Mouse (Mus musculus) yolk sac, embryonic 10.5 days (tissue): ENCODE data around the gene Nup107.
"Not testable (repeated sequence)": the region's sequence is repeated elsewhere in the genome, so short reads cannot be mapped to it uniquely, and the experiment has no call there.

Experiments
- DNase-seq: peaks from one replicate; pipeline ENCODE4 v3.0.0-alpha.2; 2017; ENCODE audit warnings: low spot score

The Nup107 gene

DNA sequence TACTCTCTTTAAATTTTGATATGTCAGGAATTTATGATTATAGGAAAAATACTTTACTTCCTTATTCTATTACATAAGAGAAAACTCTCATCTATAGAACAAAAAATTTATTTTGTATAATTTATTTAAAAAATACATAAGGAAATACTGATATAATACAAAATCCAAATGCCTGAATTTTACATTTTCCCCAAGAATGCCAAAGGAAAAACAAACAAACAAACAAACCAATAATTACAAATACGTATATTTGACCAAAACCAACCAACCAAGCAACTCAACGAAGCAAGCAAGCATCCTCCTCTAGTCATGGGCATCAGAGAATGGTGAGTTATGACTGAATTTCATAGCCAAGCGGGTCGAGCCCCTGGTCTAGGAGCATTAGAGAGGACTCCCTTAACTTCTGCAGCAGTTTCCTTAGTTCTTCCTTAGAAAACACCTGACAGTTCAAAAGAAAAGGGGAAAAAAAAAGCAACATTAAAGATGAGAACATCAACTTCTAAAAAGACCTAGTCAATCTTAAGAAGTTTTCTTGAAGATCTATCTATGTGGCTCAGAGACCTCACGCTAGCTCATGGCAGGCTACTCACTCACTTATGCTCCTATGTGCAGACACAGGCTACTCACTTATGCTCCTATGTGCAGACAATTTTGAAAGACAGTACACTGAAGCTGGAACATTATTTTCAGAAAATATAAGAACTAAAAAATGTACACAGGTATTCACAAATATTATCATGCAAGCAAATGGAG is 41.8 kb downstream of the Nup107 start:
- DNase-seq: no peak

DNA sequence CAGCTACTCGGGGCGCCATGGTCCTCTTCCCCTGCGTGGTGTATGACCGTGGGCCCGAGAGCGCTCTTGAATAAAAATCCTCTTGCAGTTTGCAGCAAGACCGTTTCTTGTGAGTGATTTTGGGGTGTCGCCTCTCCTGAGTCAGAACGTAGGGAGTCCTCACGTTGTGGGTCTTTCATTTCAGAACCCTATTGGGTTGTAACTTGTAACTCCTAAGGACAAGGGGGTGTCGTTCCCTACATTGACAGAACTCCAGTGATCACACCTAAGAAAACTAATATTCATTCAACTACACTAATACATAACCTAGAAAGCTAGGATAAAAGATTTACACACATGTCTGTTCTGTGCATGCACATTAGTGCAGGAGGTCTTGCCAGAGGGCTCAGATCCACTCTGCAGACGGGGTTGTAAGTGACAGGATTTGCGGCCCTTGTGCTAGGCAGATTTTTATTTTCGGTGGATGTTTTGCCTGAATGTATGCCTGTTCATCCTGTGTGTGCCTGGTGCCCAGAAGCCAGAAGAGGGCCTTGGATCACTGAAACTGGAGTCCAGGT is 42.6 kb downstream of the Nup107 start:
- no peak for DNase-seq

DNA sequence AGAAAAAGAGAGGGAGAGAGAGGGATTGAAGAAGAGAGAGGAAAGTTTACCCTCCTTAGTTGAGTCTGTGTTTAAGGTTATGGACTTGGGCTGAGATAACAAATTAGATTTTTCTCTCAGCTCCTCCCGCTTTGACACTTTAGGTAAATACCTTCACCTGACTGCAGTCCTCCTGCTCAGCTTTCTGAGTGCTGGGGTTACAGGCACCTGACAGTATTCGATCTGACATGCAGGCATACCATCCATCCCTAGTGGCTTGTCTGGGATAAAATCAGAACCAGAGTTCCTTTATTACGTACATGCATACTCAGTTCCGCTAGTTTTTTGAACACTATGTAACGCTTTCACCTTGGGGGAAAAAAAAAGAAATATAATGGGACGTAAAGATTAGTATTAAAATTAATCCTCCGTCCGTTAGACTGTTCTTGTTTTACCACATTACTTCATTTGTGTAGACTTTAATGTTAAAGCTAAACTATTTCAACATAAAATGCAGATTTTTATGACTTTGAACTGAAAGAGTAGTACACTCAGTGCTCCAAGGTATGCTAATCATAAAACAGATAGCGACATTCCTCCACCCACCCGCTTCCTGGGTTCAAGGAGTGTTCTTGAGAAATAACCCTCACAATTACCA is 43.3 kb downstream of the Nup107 start:
- no peak for DNase-seq

DNA sequence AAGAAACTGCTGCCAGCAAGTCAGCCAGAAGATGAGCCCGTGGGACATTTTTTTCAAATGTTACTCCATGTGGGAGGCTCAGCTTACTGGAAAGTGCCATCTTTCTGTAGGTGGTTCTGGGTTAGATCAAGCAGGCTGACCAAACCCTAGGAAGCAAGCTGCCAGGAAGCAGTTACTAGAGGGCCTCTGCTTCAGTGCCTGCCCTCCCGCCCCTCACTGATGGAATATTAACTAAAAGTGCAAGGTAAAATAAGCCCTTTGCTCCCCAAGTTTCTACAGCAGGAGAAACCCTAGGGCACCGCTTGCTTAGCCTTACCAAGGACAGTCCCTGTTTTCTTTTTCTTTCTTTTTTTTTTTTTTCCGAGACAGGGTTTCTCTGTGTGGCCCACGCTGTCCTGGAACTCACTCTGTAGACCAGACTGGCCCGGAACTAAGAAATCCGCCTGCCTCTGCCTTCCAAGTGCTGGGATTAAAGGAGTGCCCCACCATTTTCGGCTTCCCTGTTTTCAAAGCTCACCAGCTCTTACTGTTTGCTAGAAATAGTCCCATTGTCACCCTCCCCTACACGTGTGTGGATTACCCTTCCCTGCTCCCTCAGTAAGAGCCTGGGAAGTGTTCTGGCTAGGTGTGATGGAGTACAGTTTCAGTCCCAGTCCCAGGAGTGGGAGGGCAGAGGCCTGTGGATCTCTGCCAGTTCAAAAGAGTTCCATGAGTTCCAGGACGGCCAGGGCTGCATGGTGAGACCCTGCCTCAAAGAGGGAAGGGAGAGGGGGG is 44.0 kb downstream of the Nup107 start:
- DNase-seq: no peak

DNA sequence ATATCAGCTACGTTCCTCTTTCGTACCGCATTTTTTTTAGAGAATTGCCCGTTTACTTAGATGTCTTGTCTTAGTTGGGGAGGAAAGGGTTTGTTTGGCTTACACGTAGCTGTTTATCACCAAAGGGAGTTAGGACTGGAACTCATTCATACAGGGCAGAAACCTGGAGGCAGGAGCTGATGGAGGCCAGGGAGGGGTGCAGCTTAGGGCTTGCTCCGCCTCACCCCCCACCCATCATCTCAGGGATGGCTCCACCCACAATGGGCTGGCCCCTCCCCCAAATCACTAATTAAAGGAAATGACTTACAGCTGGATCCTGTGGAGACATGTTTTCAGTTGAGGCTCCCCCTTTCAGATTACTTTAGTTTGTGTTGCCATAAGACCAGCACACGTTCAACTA is 44.8 kb downstream of the Nup107 start:
- no peak for DNase-seq

DNA sequence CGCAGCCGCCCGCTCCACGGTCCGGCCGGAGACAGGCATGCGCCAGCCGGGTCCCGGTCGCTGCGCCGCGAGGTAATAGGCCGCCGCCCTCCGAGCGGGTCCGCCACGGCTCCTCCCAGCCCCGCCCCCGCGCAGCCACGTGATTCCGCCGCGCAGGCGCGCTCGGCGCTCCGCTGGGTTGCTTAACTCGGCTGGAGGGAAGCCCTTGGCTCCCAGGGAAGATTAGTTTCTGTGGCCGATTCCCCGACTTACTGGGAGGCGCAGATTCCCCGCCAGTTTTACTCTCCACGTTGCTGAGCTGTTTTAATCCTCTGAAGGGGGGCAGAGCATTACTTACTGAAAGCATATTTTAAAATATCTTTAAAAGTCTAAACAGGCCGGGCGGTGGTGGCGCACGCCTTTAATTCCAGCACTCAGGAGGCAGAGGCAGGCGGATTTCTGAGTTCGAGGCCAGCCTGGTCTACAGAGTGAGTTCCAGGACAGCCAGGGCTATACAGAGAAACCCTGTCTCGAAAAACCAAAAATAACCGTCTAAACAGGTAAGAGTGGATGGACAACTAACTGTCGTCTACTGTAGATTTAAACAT is 46.1 kb downstream of the Nup107 start, which contains the start of gene Slc35e3:
TSS of gene Slc35e3 (minus strand) at position 69 of the 587 bp plus-strand sequence.
- DNase-seq: peak; percentile 92

DNA sequence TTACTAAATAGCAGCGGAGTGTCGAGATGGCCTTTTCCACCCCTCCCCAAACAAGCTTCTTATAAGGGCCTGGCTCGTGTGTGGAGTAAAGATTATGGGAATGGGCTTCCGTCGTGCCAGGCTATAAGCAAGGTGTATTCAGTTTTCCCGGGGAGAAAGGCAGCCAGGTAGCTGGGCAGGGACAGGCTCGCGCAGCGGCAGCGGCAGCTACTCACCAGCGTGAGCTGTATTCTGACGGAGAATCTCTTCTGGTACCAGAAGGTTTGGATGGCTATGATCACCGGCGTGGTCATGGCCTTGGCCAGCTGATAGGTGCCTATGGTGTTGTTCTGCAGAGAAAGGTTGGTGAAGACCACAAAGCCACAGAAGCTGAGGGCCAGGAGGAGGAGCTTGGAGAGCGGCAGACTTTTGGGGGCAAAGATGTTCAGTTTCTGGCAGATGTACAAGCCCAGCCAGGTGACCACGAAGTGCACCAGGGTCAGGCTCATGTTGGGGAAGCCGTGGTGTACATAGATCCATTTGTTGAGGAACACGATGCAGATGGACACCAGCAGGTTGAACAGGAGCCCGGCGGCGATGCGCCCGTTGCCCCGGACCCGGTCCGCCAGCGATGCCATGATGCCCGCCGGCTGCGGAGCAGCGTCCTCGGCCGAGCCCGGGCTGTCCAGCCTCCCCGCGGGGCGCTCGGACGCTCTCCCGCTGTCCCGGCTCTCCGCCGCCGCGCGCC is 46.8 kb downstream of the Nup107 start:
- DNase-seq: peak; percentile 35

DNA sequence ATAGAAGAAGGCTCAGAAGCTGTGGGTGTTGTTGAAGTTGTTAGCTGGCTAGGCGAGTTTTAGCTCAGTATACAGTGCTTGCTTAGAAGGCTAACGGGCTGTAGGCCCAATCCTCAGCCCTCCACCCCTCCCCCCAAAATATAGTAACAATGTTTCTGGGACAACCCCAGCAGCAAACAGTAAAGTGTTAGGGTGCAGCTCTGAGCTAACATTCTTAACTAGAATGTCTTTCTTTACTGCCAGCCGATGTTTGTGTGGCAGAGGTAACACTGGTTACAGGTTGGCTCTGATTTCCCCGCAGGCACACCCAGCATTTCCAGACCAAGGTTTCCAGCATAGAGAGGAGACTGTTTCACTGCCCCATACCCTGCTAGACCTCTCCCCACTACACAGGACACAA is 48.6 kb downstream of the Nup107 start:
- no peak for DNase-seq

DNA sequence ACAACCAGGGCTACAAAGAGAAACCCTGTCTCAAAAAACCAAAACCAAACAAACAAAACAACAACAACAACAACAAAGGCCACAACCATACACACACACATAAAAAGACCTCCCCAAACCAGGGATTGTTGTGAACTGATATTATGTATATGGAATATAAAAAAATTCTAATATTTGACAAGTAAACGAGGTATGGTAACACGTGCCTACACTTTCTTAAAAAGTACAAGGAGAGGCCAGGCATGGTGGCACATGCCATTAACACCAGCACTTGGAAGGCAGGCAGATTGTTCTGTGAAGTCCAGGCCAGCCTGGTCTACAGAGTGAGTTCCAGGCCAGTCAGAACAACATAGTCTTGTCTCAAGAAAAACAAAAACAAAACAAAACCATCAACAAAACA is 49.3 kb downstream of the Nup107 start:
- DNase-seq: no peak

DNA sequence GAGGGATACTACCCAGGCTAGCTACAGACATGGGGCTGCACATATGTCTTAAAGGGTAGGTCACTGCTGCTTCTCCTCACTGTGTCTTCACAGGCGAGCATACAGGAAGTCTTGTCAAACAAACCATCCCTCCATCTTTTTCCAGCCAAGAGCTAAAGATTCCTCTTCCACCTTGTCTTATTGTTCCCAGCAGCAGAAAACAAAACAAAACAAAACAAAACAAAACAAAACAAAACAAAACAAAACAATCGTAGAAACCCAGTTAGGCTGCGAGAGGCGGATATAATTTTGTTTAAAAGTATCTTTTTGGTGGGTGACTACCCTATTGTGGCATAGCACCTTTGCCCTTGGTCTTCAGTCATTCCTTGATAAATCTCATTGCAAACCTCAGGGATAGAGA is 49.9 kb downstream of the Nup107 start:
- no peak for DNase-seq

DNA sequence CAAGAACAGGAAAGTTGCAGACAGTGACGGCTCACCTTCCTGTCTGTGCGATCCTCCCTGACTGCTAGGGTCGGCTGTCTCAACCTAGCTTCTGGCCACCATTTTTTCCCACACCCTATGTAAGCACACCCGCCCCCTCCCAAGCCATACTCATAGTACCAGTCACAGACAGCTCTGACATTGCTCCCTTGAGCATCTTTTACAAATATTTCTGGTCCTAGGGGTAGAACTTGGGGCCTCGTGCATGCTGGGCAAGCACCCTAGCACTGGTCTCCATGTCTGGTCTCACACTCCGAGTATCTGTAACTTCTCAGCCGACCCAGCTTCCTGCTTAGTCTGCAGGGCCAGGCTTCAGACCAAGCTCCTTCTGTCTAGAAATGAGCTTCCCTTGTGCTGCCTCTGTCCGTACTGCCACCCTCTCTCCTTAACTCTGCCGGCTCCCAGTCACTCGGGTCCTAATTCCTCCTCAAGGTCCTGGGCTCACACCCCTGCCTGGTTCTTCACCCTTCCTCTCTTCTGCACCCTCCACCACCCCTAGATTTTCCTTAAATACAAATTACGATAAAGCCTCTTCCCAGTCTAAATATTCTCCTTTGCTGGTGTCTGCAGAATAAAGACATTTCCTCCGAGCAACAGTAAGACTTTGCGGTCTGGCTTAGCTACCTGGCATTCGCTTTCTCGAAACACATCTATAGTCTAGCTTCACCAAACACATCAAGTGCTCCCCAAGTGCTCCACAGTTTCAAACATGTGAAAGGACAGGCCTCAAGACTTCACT is 50.6 kb downstream of the Nup107 start:
- DNase-seq: no peak

DNA sequence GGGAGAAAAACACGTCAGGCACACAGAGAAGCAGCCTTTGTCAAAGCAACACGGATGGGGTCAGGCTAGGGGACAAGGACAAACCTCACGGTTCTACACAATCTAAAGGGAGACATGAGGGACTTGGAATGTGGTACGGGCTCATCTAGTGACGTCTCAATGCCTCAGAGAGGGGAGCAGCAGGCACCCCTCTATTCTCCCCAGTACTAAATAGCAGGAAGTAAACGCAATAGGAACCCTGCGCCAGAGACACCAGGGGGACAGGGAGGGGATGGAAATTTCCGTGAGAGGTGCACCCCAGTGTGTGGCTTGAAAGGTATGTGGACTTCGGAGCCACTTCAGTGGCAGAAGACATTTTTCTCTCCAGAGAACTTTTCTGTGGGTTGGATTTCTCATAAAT is 51.6 kb downstream of the Nup107 start:
- no peak for DNase-seq

DNA sequence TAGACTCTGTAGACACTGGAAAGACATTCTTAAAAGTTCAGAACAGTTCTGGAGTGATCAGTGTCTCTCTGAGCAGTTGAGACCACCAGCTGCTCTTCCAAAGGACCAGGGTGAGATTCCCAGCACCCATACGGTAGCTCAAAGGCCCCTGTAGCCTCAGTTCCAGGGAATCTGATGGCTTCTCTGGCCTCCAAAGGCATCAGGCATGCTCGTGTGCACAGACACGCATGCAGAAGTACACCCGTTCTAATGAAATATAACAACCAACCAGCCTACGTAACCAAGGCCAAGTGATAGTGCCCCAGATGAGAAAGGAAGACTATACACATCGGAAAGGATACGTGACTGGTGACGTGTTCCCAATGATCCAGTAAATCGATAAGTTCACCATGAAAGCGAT is 52.3 kb downstream of the Nup107 start:
- no peak for DNase-seq

DNA sequence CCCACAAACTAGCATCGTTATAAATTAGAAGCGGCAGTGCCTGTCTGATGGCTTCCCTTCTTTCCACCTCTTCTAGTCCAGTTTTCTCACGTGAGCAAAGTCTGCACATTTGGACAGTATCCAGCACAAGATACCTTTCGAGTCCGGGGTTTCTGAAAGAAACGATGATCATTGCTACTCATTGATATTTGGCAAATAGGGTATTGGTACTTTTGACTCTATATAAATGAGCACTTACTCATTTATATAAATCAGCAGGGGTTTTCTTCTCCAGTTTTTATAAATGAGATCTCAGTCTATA is 52.9 kb downstream of the Nup107 start:
- no peak for DNase-seq

DNA sequence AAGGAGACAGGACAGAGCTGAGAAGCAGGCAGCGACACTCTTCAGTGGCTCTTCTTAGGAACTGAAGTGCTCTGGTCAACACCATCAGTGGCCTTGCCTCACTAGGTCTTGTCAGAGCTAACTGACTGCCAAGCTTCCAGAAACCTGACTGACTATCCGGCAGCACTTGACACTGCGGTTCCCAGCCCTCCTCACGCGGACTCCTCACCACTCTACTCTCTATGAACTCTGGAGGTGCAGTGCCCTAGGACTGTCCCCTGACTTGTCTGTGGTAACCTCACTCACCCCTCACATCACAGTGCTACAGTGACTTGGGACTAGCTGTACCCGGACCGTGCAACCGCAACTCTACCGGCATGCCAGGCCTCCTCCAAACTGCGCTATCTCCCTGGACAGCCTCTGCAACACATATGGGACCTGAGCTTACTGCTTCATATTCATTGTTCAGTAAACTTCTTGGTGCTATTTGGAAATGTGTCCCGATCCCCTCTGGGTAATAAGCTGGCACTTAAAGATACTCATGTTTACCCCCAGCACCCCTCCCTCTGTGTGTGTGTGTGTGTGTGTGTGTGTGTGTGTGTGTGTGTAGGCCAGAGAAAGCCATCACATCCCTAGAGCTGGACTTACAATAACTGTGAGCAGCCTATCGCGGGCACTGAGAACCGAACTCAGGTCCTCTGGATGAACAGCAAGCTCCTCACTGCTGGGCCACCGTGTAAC is 53.4 kb downstream of the Nup107 start:
- no peak for DNase-seq

DNA sequence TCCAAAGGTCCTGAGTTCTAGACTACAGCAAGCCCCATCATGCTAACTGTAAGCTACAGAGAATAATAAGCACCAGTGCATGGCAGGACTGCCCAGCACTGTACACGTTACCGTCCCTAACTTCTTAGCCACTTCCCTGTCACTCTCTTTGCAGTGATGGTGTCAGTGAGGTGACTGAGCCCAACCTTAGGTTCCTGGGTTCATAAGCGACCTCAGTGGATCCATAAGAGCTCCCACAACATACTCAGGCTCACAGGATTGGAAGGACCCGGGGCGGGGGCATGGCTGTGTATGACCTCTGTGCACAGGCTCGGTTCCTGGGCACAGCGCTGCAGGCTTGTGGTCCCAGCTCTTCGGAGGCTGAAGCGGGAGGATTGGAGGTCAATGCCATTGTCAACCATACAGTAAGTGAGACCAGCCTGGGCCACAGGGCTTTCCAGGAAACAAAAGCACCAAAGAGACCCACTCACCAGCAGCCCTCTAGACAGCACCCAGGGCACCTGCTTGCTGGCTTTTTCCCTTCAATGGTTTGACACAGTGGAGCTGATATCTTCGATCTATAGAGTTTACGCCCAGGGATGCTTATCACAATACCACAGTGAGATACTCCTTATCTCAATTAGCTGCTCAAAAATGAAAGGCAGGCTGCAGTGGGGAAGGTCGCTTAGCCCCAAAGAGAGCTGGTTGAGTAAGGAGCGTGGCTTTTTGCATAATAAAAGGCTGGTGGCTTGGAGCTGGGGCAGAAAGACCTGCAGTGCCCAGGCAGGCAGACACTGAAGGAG is 54.2 kb downstream of the Nup107 start:
- DNase-seq: no peak

DNA sequence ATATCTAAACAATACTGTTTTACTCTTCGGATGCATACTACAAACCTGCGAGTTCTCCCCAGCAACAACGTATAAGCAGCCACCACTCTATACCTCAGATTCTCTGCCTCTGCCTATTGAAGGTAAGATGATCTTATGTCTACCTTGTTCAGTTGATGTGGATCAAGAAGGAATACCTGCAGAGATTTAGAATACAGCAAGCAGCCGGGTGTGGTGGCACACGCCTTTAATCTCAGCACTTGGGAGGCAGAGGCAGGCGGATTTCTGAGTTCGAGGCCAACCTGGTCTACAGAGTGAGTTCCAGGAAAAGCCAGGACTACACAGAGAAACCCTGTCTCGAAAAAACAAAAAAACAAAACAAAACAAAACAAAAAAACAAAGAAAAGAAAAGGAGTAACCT is 55.0 kb downstream of the Nup107 start:
- not testable (repeated sequence) for DNase-seq

DNA sequence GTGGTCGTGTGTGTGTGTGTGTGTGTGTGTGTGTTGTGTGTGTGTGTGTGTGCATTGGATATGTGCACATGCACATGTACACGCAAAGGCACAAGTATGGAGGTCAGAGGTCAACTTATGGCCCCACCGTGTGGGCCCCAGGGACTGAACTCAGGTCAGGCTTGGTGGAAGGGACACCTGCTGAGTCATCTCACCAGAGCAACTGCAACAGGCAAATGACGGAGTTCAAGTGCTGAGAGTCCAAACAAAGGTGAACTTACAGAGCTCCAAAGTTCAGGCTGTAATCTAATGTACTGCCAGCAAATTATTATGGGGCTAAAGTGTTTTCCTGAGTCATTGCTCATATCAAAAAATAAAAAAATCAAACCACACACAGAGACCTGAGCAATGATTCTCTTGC is 55.4 kb downstream of the Nup107 start:
- peak; percentile 56 for DNase-seq

DNA sequence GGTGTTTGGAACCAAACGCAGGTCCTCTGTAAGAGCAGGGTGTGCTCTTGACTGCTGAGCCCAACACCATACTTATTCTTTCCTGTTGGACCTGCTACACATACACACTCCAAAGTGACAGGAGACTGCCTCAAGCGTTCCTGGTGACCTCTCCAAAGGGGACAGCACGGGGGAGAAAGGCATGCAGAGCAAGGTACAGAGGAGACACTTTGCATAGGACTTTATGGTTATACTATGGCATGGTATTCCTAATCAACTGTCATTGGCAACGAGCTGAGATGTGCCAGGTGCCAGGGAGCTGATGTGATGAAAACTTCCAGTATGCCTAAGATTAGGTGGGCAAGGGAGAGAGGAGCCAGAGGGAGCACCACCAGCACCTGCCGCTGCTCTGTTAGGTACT is 55.9 kb downstream of the Nup107 start:
- DNase-seq: no peak

DNA sequence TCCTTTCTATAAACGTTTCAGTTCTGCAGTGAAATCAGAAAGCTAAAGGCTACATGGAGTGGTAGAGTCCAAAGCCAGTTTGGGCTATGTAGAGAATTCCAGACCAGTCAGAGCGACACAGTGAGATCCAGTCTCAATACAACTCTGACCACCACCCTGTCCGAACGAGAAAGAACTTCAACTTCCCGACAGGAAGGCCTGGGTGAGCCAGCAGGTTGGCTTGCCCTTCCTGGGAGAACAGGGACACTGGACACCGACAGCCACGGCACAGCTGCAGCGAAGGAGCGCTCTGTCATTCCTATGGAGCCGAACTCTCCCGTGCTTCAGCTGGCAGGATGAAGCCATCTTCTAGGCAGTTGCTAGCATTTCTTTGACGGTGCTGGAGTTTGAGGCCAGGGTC is 57.1 kb downstream of the Nup107 start:
- DNase-seq: not testable (repeated sequence)
